In the genomic region with DNA sequence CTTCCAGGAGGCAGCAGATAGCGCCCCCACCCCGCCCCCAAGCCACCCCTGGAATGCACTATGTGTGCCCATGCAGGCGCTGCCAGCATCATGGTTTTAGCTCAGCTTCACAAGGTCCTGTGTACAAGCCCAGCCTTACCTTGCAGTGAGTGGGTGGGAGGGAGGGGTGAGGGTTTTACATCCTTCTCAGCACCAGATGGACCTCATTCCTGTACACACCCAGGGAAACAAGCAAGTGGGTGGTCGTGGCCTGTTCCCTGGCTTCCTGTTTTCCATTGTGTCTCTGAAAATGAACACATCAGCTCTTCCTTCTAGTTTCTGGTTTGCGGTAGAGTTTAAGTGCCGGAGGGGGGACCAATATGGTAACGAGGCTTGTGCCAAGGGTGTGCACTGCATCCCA, we compare ENCODE assay signal across 23 mouse cellular contexts.
A peak's percentile ranks its signal among the peaks of the same experiment; 100 is the strongest.
DNase-seq lines count a peak whose midpoint lies in the region; ATAC-seq and TF ChIP-seq lines count a peak whose summit lies in the region.
"Had no signal": no experiment of that assay in that cellular context is flagged by ENCODE, and none has a peak within 500 bp of the region (broad histone marks: within the 10 kb centered on the region; RNA-seq: fewer than 3 reads in every experiment).

No protein-coding gene starts in this region.

- no peak for TF ChIP-seq CTCF in layer of hippocampus, adult 2 months (conservative IDR thresholded peaks at IDR 0.05)
- TF ChIP-seq CTCF in midbrain, postnatal 0 days (IDR thresholded peaks at IDR 0.05): no peak

- H3K4me2 ChIP-seq in midbrain, postnatal 0 days (ENCODE audit: low read depth, low read length, poor library complexity, severe bottlenecking): no peak overlapping the region
- H3K4me2 ChIP-seq: hindbrain, embryonic 13.5 days; midbrain, embryonic 12.5 days; neural tube, embryonic 12.5 days had no signal

- H3K9me3 ChIP-seq in midbrain, embryonic 10.5 days (replicated peaks): no peaks in the 10 kb centered on the region
- no peaks in the 10 kb centered on the region for H3K9me3 ChIP-seq in midbrain, postnatal 0 days (ENCODE audit: low read length)
- no peaks in the 10 kb centered on the region for H3K9me3 ChIP-seq in limb, embryonic 10.5 days (replicated peaks)
- H3K9me3 ChIP-seq: embryonic facial prominence, embryonic 13.5 days; hindbrain, embryonic 13.5 days; midbrain, embryonic 12.5 days; neural tube, embryonic 12.5 days had no signal

- H3K9ac ChIP-seq in midbrain, postnatal 0 days (replicated peaks; ENCODE audit: low read length, poor library complexity, severe bottlenecking): no peak overlapping the region
- H3K9ac ChIP-seq: embryonic facial prominence, embryonic 13.5 days; hindbrain, embryonic 13.5 days; midbrain, embryonic 12.5 days; neural tube, embryonic 12.5 days had no signal

- H3K27ac ChIP-seq in layer of hippocampus, adult 2 months: peak overlapping the region; percentile 8; the same call in 1 of the 2 replicates
- peak overlapping the region; percentile 42 for H3K27ac ChIP-seq in midbrain, embryonic 10.5 days (replicated peaks)
- no peak overlapping the region for H3K27ac ChIP-seq in midbrain, postnatal 0 days (ENCODE audit: low read depth, low read length)
- H3K27ac ChIP-seq in limb, embryonic 10.5 days: peak overlapping the region; percentile 92
- H3K27ac ChIP-seq: heart, adult 2 months; hindbrain, embryonic 13.5 days; midbrain, embryonic 12.5 days; neural tube, embryonic 12.5 days had no signal

- ATAC-seq in midbrain, postnatal 0 days (ENCODE audit: low FRiP score): no peak
- ATAC-seq: forebrain, embryonic 16.5 days had no signal

- peaks cover 48% of the 10 kb centered on the region for H3K27me3 ChIP-seq in midbrain, embryonic 10.5 days (ENCODE audit: low read depth, poor library complexity, severe bottlenecking)
- H3K27me3 ChIP-seq in midbrain, postnatal 0 days (ENCODE audit: insufficient read depth, low read length): no peaks in the 10 kb centered on the region
- peaks cover 9% of the 10 kb centered on the region; the same call in 1 of the 2 replicates for H3K27me3 ChIP-seq in limb, embryonic 10.5 days (ENCODE audit: low read depth, poor library complexity, severe bottlenecking)
- H3K27me3 ChIP-seq: neural tube, embryonic 12.5 days had no signal

- no peaks in the 10 kb centered on the region for H3K36me3 ChIP-seq in midbrain, embryonic 10.5 days
- H3K36me3 ChIP-seq in midbrain, postnatal 0 days (ENCODE audit: insufficient read depth, low read length): no peaks in the 10 kb centered on the region
- H3K36me3 ChIP-seq in limb, embryonic 10.5 days: no peaks in the 10 kb centered on the region
- H3K36me3 ChIP-seq: embryonic facial prominence, embryonic 13.5 days; hindbrain, embryonic 13.5 days; midbrain, embryonic 12.5 days; neural tube, embryonic 12.5 days had no signal

- H3K4me1 ChIP-seq in midbrain, embryonic 10.5 days: peaks cover 47% of the 10 kb centered on the region
- peaks cover 5% of the 10 kb centered on the region; the same call in 1 of the 2 replicates for H3K4me1 ChIP-seq in midbrain, postnatal 0 days (ENCODE audit: insufficient read depth, low read length)
- H3K4me1 ChIP-seq in limb, embryonic 10.5 days: peaks cover 65% of the 10 kb centered on the region

- H3K4me3 ChIP-seq in layer of hippocampus, adult 2 months: no peak overlapping the region
- H3K4me3 ChIP-seq in midbrain, embryonic 10.5 days: no peak overlapping the region
- no peak overlapping the region for H3K4me3 ChIP-seq in midbrain, postnatal 0 days (ENCODE audit: low read depth, low read length)
- H3K4me3 ChIP-seq in limb, embryonic 10.5 days: no peak overlapping the region
- H3K4me3 ChIP-seq: embryonic facial prominence, embryonic 13.5 days; heart, adult 2 months; hindbrain, embryonic 13.5 days; midbrain, embryonic 12.5 days; neural tube, embryonic 12.5 days had no signal

- WGBS in midbrain, embryonic 10.5 days: 56% methylated on average over 7 of the region's 7 CpGs
- 64% methylated on average over 7 of the region's 7 CpGs for WGBS in midbrain, postnatal 0 days
- WGBS in limb, embryonic 10.5 days: 55% methylated on average over 7 of the region's 7 CpGs

- peak; percentile 13 for DNase-seq in cerebellum, adult 11 months
- no peak for DNase-seq in cerebellum, adult 9-10 months
- DNase-seq in layer of hippocampus, adult 2 months (ENCODE audit: low spot score in 2 of 2): no peak
- DNase-seq in layer of hippocampus, postnatal 10 days (ENCODE audit: low spot score in 2 of 2): no peak
- no peak for DNase-seq in midbrain, embryonic 10.5 days (ENCODE audit: low spot score)
- no peak for DNase-seq in midbrain, postnatal 0 days (ENCODE audit: low spot score)
- peak; percentile 44 for DNase-seq in limb, embryonic 10.5 days (ENCODE audit: low spot score)
- DNase-seq in adrenal gland, postnatal 14 days: no peak
- DNase-seq: adrenal gland, postnatal 36 days; cerebellum, adult 18-20 months; cerebellum, postnatal 25 days; gastrocnemius, postnatal 36 days; heart, adult 2 months; heart, postnatal 36 days; kidney, adult 2 months; kidney, postnatal 14 days; thymus, adult 18-20 months; thymus, postnatal 36 days had no signal

Comparison
In these comparisons a context has a peak if more than half of its experiments do, and no peak if none do; other contexts are left out.
1. DNase-seq: peak in cerebellum, adult 11 months (single experiment) and limb, embryonic 10.5 days (single experiment); none in cerebellum, adult 9-10 months (single experiment), layer of hippocampus, adult 2 months (0 of 2), layer of hippocampus, postnatal 10 days (0 of 2), midbrain, embryonic 10.5 days (single experiment), midbrain, postnatal 0 days (single experiment) and adrenal gland, postnatal 14 days (single experiment).